Mouse (Mus musculus): ENCODE measurements around the gene Pgc. TPM values are rescaled to one million over a fixed set of nuclear protein-coding genes. Genes with fewer than 3 reads are reported as not detected.

The Pgc gene
- not detected for total RNA-seq (2023)

GRCm38 (mm10) chr17:47726566-47726965 lies at the start of gene Pgc:
TSS of gene Pgc (plus strand) at chr17:47726842.

DNA sequence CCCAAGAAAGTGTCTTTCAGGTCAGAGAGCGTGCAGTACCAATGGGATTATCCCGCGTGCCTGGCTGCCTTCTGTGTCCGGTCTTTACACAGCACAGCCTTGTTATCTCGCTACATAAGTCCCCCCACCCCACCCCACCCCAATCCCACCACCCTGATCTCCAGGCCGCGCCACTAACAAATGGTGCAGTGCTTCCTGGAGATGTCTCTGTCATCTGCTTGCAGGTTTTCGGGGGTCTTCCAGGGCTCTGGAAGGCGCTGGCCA lies 38.4 kb upstream of the Pgc start, which contains the start of gene Tomm6:
Gene Tomm6, minus strand, starts transcription at position 43 of the 264 bp plus-strand sequence.

GRCm38 (mm10) chr17:47688608-47689575 lies 37.8 kb upstream of the Pgc start, which contains the start of gene Frs3:
TSS of gene Frs3 (plus strand) at chr17:47689030.

DNA sequence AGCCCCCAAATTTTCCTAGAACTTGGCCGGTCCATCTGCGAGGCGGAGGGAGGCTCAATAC lies 32.4 kb upstream of the Pgc start, which contains the start of gene Gm21981:
Gene Gm21981, minus strand, starts transcription at position 14 of the 61 bp plus-strand sequence.

DNA sequence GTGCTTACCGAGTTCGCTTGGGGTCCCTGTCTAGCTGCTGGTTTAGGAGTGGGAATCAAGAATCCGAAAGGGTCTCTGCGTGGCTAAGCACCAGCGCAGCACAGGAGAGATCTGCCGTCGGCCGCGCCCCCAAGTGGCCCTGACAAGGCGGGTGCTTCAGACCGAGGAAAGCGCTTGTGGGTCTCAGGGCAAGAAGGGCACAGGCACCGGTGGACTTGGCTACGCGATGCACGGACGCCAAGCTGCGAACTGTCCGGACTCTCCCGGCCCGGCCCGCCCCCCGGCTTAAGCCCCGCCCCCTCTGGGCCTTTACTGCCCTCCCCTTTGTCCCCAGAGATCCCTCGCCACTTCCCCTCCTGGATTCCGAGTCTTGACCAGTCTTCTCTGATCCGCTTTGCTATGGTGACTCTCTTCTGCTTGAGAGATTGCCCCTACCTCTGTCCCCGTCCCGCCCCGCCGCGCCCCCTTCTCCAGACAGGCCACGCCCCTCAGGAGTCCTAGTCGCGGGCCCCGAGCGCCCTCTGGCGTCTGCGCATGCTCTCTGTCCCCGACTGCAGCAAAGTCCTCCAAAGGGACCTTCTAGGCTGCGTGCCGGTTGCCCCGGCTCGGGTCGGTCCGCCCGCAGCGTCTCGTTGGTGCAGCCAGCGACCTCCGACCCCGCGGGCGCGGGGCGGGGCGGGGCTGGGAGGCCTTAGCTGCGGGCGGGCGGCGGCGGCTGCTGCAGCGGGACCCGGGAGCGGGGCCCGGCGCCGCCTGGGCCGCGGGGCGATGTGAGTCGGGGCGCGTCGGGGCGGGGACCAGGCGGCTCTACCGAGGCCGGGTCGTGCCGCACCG lies 31.9 kb upstream of the Pgc start, which contains the start of gene Prickle4:
Gene Prickle4, minus strand, starts transcription at position 234 of the 834 bp plus-strand sequence.

DNA sequence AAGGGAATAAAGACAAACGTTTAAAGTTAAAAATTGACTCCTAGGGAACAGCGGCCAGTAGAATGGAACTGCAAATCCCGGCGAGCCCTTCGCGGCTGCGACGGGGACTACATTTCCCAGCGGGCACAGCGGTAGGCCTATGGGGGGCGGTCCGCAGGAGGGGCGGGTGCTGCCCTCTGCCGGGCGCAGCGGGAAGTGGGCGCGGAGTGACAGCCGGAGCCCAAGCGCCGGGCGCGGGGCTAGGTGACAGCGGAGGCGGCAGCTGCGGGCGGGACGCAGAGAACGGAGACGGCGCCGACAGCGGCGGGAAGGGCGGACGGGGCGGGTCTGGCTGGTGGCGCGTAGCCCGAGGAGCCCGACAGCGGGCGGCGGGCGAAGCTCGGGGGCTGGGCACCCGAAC lies 10.2 kb downstream of the Pgc start, which contains the start of gene Tfeb:
Gene Tfeb, plus strand, starts transcription at position 175 of the 400 bp plus-strand sequence.

Other genes with a start within 250 kb of the Pgc start
- 10 to 100 TPM; 30.3 to 33.3 TPM for gene Taf8, start 224.6 kb upstream of the Pgc start, total RNA-seq (2023)
- gene Ccnd3, start 221.8 kb upstream of the Pgc start, total RNA-seq (2023), result 100 to 1,000 TPM; 497 to 529 TPM
- 1 to 10 TPM; 9.1 to 9.2 TPM for gene Bysl, start 115.3 kb upstream of the Pgc start, total RNA-seq (2023)
- 10 to 100 TPM; 47.2 to 62.3 TPM for gene Med20, start 115.3 kb upstream of the Pgc start, total RNA-seq (2023)
- 1 to 10 TPM; 3.9 to 6.0 TPM for gene Gm20517, start 115.3 kb upstream of the Pgc start, total RNA-seq (2023)
- gene Usp49, start 96.2 kb upstream of the Pgc start, total RNA-seq (2023), result 1 to 10 TPM; 7.2 to 7.6 TPM
- 100 to 1,000 TPM; 141 to 148 TPM for gene Tomm6, start 38.5 kb upstream of the Pgc start, total RNA-seq (2023)
- under 1 TPM in 1 of 2 experiments, not detected in 1; 0.26 TPM for gene Frs3, start 37.8 kb upstream of the Pgc start, total RNA-seq (2023)
- under 1 TPM in 1 of 2 experiments, not detected in 1; 0.22 TPM for gene Gm21981, start 32.4 kb upstream of the Pgc start, total RNA-seq (2023)
- not detected for gene Prickle4, start 32.1 kb upstream of the Pgc start, total RNA-seq (2023)
- gene Tfeb, start 10.2 kb downstream of the Pgc start, total RNA-seq (2023), result 10 to 100 TPM; 85.4 to 97.3 TPM
- gene Mdfi, start 107.8 kb downstream of the Pgc start, total RNA-seq (2023), result under 1 TPM in 1 of 2 experiments, not detected in 1; 0.64 TPM
- gene Foxp4, start 197.8 kb downstream of the Pgc start, total RNA-seq (2023), result 10 to 100 TPM; 10.3 to 10.6 TPM

Data from neutrophil, adult 83 days (primary cell).